Mouse (Mus musculus) stomach, postnatal 0 days (tissue): ENCODE measurements around the gene Nt5dc3. TPM values are rescaled to one million over a fixed set of nuclear protein-coding genes. Genes with fewer than 3 reads are reported as not detected.
A peak's percentile ranks its signal among the peaks of the same experiment; 100 is the strongest.

Experiments used
- ATAC-seq: fragments of 200-750 bp; cut with Nextera tagmentation; 2 replicates; pipeline ENCODE4 v1.8.0; 2017; ENCODE audit not compliant: low FRiP score, low TSS enrichment
- DNase-seq: peaks from one replicate; pipeline ENCODE4 v3.0.0-alpha.2; 2016; ENCODE audit warnings: low spot score
- H3K27ac ChIP-seq: fragments of 300-500 bp; sonication (generic); replicated peaks from 2 replicates; pipeline ENCODE4 v1.5.1; 2014; ENCODE audit warnings: mild to moderate bottlenecking, control low read depth
- H3K27me3 ChIP-seq: fragments of 300-500 bp; sonication (generic); 2 replicates; pipeline ENCODE4 v1.6.1; 2014; ENCODE audit warnings: low read length; ENCODE audit not compliant: control insufficient read depth, insufficient read depth
- H3K36me3 ChIP-seq: fragments of 300-500 bp; sonication (generic); 2 replicates; pipeline ENCODE4 v1.6.1; 2014; ENCODE audit warnings: low read length, mixed read lengths; ENCODE audit not compliant: control insufficient read depth, insufficient read depth
- H3K4me1 ChIP-seq: fragments of 300-500 bp; sonication (generic); replicated peaks from 2 replicates; pipeline ENCODE4 v1.6.1; 2014; ENCODE audit warnings: antibody characterized with exemption; ENCODE audit not compliant: control insufficient read depth, insufficient read depth
- H3K4me2 ChIP-seq: fragments of 300-500 bp; sonication (generic); replicated peaks from 2 replicates; pipeline ENCODE4 v1.6.1; 2014; ENCODE audit warnings: low read depth, mild to moderate bottlenecking, control low read depth, moderate library complexity
- H3K4me3 ChIP-seq: fragments of 300-500 bp; sonication (generic); 2 replicates; pipeline ENCODE4 v1.5.1; 2014; ENCODE audit warnings: low read depth, low read length, control low read depth
- H3K9ac ChIP-seq: fragments of 300-500 bp; sonication (generic); 2 replicates; pipeline ENCODE4 v1.6.1; 2014; ENCODE audit warnings: mild to moderate bottlenecking, low read length, control low read depth, mixed read lengths
- H3K9me3 ChIP-seq: fragments of 300-500 bp; sonication (generic); 2 replicates; pipeline ENCODE4 v1.6.1; 2016; ENCODE audit warnings: low read length; ENCODE audit not compliant: control insufficient read depth
- CTCF ChIP-seq: IDR thresholded peaks from 2 replicates; pipeline ENCODE4 v1.5.1; 2016; ENCODE audit warnings: antibody characterized with exemption, low read depth, mild to moderate bottlenecking, moderate library complexity
- EP300 ChIP-seq: optimal IDR thresholded peaks from 2 replicates; pipeline ENCODE3; 2016; ENCODE audit warnings: antibody characterized with exemption
- WGBS: fragments of 180-500 bp; shearing (Covaris S2); extraction: QIAGEN DNeasy Blood & Tissue Kit; methylation state at CpG from one replicate; pipeline ENCODE4 v1.1.7; 2014; 5-methylcytosine and 5-hydroxymethylcytosine counted together
- polyA plus RNA-seq: library from polyadenylated mRNA; unstranded; fragments of >200 nt; fragmentation: Nextera tagmentation; extraction: Ambion mirVana; gene quantifications from 2 replicates; pipeline ENCODE4 v1.2.1, GENCODE M21; 2015

Gene Nt5dc3
- polyA plus RNA-seq, 1 experiment from 2014 or later: 1.2 TPM

GRCm38 (mm10) chr10:86878721-86879120 lies 99.9 kb downstream of the Nt5dc3 start:
- Histone ChIP-seq H3K4me3 (no peak overlapping the region), H3K27me3 (no peaks in the 10 kb centered on the region), H3K4me1 (no peaks in the 10 kb centered on the region), H3K9me3 (no peaks in the 10 kb centered on the region), H3K27ac (no peak overlapping the region), H3K9ac (no peak overlapping the region), H3K36me3 (no peaks in the 10 kb centered on the region), H3K4me2 (no peak overlapping the region)
- WGBS: 64% methylated on average over 7 of the region's 7 CpGs
- DNase-seq (no peak), ATAC-seq (no peak)
- TF ChIP-seq CTCF: no peak
- TF ChIP-seq EP300: no peak

- DNase-seq (no peak), ATAC-seq (no peak)
- H3K36me3 ChIP-seq: no peaks in the 10 kb centered on the region
- H3K27ac ChIP-seq: 0 out of 2 replicates have a peak overlapping the region, but pooled peaks have one; percentile 24
- H3K4me2 ChIP-seq: no peak overlapping the region
- H3K4me1 ChIP-seq: no peaks in the 10 kb centered on the region
- no peaks in the 10 kb centered on the region for H3K9me3 ChIP-seq
- H3K27me3 ChIP-seq: no peaks in the 10 kb centered on the region
- TF ChIP-seq CTCF (no peak), EP300 (no peak)
- 44% methylated on average over 5 of the region's 5 CpGs for WGBS
- no peak overlapping the region for H3K4me3 ChIP-seq
- H3K9ac ChIP-seq: no peak overlapping the region
Observed at GRCm38 (mm10) chr10:86880071-86880806, 101.4 kb downstream of the Nt5dc3 start.

GRCm38 (mm10) chr10:86881448-86881847 lies 102.6 kb downstream of the Nt5dc3 start:
- no peaks in the 10 kb centered on the region for H3K27me3 ChIP-seq
- TF ChIP-seq EP300 (no peak), CTCF (no peak)
- H3K4me2 ChIP-seq: no peak overlapping the region
- DNase-seq (no peak), ATAC-seq (no peak)
- H3K27ac ChIP-seq: no peak overlapping the region
- H3K9me3 ChIP-seq: no peaks in the 10 kb centered on the region
- no peak overlapping the region for H3K9ac ChIP-seq
- no peaks in the 10 kb centered on the region for H3K4me1 ChIP-seq
- H3K36me3 ChIP-seq: no peaks in the 10 kb centered on the region
- no peak overlapping the region for H3K4me3 ChIP-seq

GRCm38 (mm10) chr10:86886434-86886833 lies 107.6 kb downstream of the Nt5dc3 start:
- H3K27ac ChIP-seq: no peak overlapping the region
- H3K36me3 ChIP-seq: no peaks in the 10 kb centered on the region
- no peak overlapping the region for H3K9ac ChIP-seq
- no peaks in the 10 kb centered on the region for H3K9me3 ChIP-seq
- no peak for TF ChIP-seq CTCF
- TF ChIP-seq EP300: no peak
- WGBS: 84% methylated on average over 1 of the region's 1 CpGs
- no peak for ATAC-seq
- H3K27me3 ChIP-seq: no peaks in the 10 kb centered on the region
- H3K4me2 ChIP-seq: no peak overlapping the region
- H3K4me3 ChIP-seq: no peak overlapping the region
- no peak for DNase-seq
- H3K4me1 ChIP-seq: no peaks in the 10 kb centered on the region

Other genes starting within 250 kb of the Nt5dc3 start
- 402 and 403 TPM in 2 replicates for gene Hsp90b1, start 73.5 kb upstream of the Nt5dc3 start, polyA plus RNA-seq
- 0.38 and 0.47 TPM in 2 replicates for gene Ttc41, start 73.2 kb upstream of the Nt5dc3 start, polyA plus RNA-seq
- not detected in 2 replicates for gene Gm49358, start 15.0 kb upstream of the Nt5dc3 start, polyA plus RNA-seq
- 0.17 and 0.31 TPM in 2 replicates for gene Stab2, start 229.0 kb downstream of the Nt5dc3 start, polyA plus RNA-seq